Mouse (Mus musculus) limb, embryonic 15.5 days (tissue): Measurements from ENCODE around the gene Socs3. TPM values are rescaled to one million over a fixed set of nuclear protein-coding genes. Genes with fewer than 3 reads are reported as not detected.

Experiments
- ATAC-seq: fragments of 200-750 bp; cut with Nextera tagmentation; 2 replicates; pipeline ENCODE4 v1.8.0; 2017; ENCODE audit warnings: low read depth, moderate TSS enrichment; ENCODE audit not compliant: insufficient number of reproducible peaks, low FRiP score, low TSS enrichment
- H3K27ac ChIP-seq: fragments of 300-500 bp; sonication (generic); 2 replicates; pipeline ENCODE4 v1.5.1; 2015; ENCODE audit warnings: moderate library complexity, mild to moderate bottlenecking, inconsistent platforms
- H3K27me3 ChIP-seq: fragments of 300-500 bp; sonication (generic); 2 replicates; pipeline ENCODE4 v1.6.1; 2015; ENCODE audit warnings: inconsistent platforms
- H3K36me3 ChIP-seq: fragments of 300-500 bp; sonication (generic); 2 replicates; pipeline ENCODE4 v1.6.1; 2015; ENCODE audit warnings: inconsistent platforms
- H3K4me1 ChIP-seq: fragments of 300-500 bp; sonication (generic); 2 replicates; pipeline ENCODE4 v1.6.1; 2015; ENCODE audit warnings: inconsistent platforms
- H3K4me2 ChIP-seq: fragments of 300-500 bp; sonication (generic); 2 replicates; pipeline ENCODE4 v1.6.1; 2015; ENCODE audit warnings: mild to moderate bottlenecking, inconsistent platforms
- H3K4me3 ChIP-seq: fragments of 300-500 bp; sonication (generic); 2 replicates; pipeline ENCODE4 v1.5.1; 2015; ENCODE audit warnings: mild to moderate bottlenecking, inconsistent platforms
- H3K9ac ChIP-seq: fragments of 300-500 bp; sonication (generic); 2 replicates; pipeline ENCODE4 v1.6.1; 2015; ENCODE audit warnings: inconsistent platforms
- H3K9me3 ChIP-seq: fragments of 300-500 bp; sonication (generic); 2 replicates; pipeline ENCODE4 v1.6.1; 2016; ENCODE audit warnings: inconsistent platforms
- WGBS: fragments of 180-500 bp; shearing (Covaris S2); methylation state at CpG from one replicate; pipeline ENCODE4 v1.1.7; 2015; 5-methylcytosine and 5-hydroxymethylcytosine counted together
- polyA plus RNA-seq: library from polyadenylated mRNA; unstranded; fragments of >200 nt; fragmentation: Nextera tagmentation; extraction: Ambion mirVana; gene quantifications from 2 replicates; pipeline ENCODE4 v1.2.1, GENCODE M21; 2015

Gene Socs3
- polyA plus RNA-seq, 1 experiment from 2014 or later, result 20.3 TPM

DNA sequence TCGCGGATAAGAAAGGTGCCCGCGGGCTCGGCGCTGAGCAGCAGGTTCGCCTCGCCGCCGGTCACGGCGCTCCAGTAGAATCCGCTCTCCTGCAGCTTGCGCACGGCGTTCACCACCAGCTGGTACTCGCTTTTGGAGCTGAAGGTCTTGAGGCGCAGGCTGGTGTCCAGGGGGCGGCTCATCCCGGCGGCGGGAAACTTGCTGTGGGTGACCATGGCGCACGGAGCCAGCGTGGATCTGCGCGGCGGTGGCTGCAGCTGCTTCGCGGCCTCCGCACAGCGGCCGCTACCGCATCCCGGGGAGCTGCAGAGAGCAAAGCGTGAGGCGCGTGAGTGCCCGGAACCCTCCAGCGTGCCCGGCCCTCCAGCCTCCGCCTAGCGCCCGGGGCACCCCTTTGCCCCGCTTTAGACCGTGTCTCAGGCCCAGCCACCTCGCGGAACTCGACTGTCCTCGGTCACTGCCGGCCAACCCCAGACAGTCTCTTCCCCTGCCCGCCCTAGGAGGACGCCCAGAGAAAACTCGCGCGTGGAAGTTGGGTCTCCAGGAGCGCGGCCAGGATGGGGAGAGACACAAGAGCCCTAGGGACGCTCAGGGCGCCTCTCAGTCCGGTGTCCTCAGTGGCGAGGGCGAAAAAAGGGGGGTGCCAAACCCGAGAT, 1.7 kb downstream of the Socs3 start:
- Histone ChIP-seq H3K4me2 (peak overlapping the region; percentile 90), H3K27ac (peak overlapping the region; percentile 95), H3K9me3 (no peaks in the 10 kb centered on the region), H3K36me3 (peaks cover 9% of the 10 kb centered on the region; the same call in 1 of the 2 replicates), H3K4me1 (peaks cover 65% of the 10 kb centered on the region), H3K27me3 (no peaks in the 10 kb centered on the region), H3K4me3 (peak overlapping the region; percentile 57), H3K9ac (peak overlapping the region; percentile 71)
- ATAC-seq, result no peak
- WGBS, result under 1% methylated on average over 64 of the region's 64 CpGs

DNA sequence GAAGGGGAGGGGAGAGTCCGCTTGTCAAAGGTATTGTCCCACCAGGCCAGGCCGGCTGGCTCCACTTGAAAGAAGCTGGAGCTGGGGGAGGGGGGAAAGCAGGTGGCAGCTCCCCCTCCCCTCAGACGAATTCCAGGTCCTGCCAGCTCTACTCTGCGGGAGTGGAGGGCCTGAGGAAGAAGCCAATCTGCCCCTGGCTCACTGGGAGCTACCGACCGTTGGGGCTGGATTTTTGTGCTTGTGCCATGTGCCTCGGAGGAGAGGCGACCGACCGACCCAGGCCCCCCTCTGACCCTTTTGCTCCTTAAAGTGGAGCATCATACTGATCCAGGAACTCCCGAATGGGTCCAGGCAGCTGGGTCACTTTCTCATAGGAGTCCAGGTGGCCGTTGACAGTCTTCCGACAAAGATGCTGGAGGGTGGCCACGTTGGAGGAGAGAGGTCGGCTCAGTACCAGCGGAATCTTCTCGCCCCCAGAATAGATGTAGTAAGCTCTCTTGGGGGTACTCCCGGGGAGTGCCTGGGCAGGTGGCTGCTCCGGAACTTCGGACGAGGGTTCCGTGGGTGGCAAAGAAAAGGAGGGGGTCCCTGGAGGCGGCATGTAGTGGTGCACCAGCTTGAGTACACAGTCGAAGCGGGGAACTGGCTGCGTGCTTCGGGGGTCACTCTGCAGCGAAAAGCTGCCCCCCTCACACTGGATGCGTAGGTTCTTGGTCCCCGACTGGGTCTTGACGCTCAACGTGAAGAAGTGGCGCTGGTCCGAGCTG, 2.4 kb downstream of the Socs3 start:
- Histone ChIP-seq H3K4me3 (peak overlapping the region; percentile 57), H3K4me1 (peaks cover 73% of the 10 kb centered on the region), H3K27me3 (no peaks in the 10 kb centered on the region), H3K27ac (no peak overlapping the region), H3K9ac (peak overlapping the region; percentile 71), H3K4me2 (peak overlapping the region; percentile 90), H3K9me3 (no peaks in the 10 kb centered on the region), H3K36me3 (peaks cover 9% of the 10 kb centered on the region; the same call in 1 of the 2 replicates)
- 14% methylated on average over 34 of the region's 34 CpGs for WGBS
- ATAC-seq, result no peak

DNA sequence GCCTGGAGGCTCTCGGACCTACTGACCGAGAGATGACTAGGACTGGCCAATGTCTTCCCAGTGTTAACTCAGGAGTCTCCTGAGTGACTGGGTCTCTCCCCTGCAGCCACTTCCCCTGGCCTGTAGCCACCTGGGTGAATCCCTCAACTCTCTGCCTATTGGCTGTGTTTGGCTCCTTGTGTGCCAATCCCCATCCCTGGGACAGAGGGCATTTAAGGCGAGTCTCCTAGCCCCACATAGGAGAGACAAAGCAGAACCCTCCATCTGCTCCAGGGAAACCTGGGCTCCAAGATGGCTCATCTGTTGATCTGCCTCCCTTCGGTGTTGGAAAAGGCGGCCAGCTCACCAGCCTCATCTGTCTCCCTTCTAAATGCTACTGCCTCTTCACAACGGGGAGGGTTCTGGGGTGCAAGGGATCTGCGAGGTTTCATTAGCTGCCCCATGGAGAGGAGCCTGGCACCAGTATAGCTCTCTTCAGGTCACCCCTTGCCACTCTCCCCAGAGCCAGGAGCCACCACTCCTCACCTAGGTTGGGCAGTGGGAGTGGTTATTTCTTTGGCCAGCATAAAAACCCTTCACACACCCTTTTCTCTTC, 3.2 kb downstream of the Socs3 start:
- no peak overlapping the region for H3K9ac ChIP-seq
- H3K9me3 ChIP-seq, result no peaks in the 10 kb centered on the region
- 56% methylated on average over 7 of the region's 7 CpGs for WGBS
- H3K4me2 ChIP-seq, result peak overlapping the region; percentile 90
- H3K27me3 ChIP-seq, result no peaks in the 10 kb centered on the region
- H3K4me1 ChIP-seq, result peaks cover 80% of the 10 kb centered on the region
- H3K27ac ChIP-seq, result 0 out of 2 replicates have a peak overlapping the region, but pooled peaks have one; percentile 13
- H3K4me3 ChIP-seq, result peak overlapping the region; percentile 57
- ATAC-seq, result no peak
- peaks cover 9% of the 10 kb centered on the region; the same call in 1 of the 2 replicates for H3K36me3 ChIP-seq

DNA sequence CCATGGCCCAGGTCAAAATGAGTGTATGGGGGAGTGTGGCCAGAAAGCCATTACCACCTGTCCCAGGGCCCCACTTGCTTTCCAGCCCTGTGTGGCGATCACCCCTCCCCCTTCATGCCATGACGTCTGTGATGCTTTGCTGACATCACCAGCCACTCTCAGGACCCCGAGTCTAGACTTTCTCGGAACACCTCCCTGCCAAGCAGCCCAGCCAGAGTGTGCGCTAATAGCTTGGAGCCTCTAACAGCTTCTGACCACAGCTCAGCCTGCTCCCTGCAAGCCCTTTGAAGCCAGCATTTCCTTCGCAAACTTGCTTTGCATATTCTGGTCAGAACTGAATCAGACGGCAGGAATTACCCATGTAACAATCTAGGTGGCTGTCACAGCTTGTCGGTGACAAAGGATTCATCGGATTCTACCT, 4.3 kb downstream of the Socs3 start:
- Histone ChIP-seq H3K4me2 (peak overlapping the region; percentile 90), H3K9me3 (no peaks in the 10 kb centered on the region), H3K27ac (no peak overlapping the region), H3K27me3 (no peaks in the 10 kb centered on the region), H3K9ac (no peak overlapping the region), H3K4me3 (no peak overlapping the region), H3K4me1 (peaks cover 80% of the 10 kb centered on the region), H3K36me3 (peaks cover 9% of the 10 kb centered on the region; the same call in 1 of the 2 replicates)
- WGBS, result 26% methylated on average over 9 of the region's 9 CpGs
- ATAC-seq, result no peak

DNA sequence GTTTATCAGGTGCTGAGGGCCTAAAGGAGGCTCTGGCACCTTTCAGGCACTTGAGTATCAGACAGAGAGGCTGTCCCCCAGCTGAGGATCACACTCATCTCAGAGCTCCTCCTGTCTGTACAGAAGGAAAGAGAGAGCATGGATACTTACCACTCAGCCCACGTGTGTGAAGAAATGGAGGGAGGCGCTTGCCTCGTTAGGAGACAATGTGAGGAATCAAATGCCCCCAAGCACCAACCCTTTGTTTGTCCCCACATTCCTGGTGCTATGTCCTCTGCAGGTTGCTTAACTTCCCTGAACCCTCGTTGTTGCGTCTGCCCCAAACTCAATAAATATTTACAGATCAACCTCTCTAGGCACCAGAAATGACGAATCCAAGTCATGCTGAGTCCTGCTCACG, 4.8 kb downstream of the Socs3 start:
- ATAC-seq, result no peak
- Histone ChIP-seq H3K4me2 (peak overlapping the region; percentile 90), H3K27ac (peak overlapping the region; percentile 95)

DNA sequence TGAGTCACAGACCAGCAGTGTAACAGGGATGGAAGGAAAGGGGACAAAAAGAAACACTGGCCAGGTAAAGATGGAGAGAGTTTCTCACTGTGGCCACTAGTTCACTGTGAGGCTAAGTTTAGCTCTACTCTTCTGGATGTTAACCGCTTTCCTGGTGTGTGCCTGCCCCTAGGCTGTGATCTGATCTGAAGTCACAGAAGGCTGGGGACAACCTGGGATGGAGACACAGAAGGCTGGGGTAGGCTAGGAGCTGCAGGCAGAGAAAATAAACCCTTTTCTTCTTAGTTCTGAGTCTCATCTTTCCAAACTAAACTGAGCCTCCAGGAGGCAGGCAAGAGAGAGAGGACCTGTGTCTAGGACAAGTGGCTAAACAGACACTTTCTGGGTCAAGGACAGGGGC, 5.6 kb downstream of the Socs3 start:
- ATAC-seq, result no peak
- H3K36me3 ChIP-seq, result peaks cover 9% of the 10 kb centered on the region; the same call in 1 of the 2 replicates
- peak overlapping the region; percentile 8; the same call in 1 of the 2 replicates for H3K4me3 ChIP-seq
- peak overlapping the region; percentile 72 for H3K4me2 ChIP-seq
- H3K27me3 ChIP-seq, result no peaks in the 10 kb centered on the region
- WGBS, result 15% methylated on average over 1 of the region's 1 CpGs
- H3K4me1 ChIP-seq, result peaks cover 79% of the 10 kb centered on the region
- no peak overlapping the region for H3K9ac ChIP-seq
- peak overlapping the region; percentile 95 for H3K27ac ChIP-seq
- H3K9me3 ChIP-seq, result no peaks in the 10 kb centered on the region

More for the DNA sequence above, 4.8 kb downstream of the Socs3 start:
- WGBS, result 33% methylated on average over 7 of the region's 7 CpGs
- H3K4me3 ChIP-seq, result no peak overlapping the region
- H3K36me3 ChIP-seq, result peaks cover 9% of the 10 kb centered on the region; the same call in 1 of the 2 replicates
- no peaks in the 10 kb centered on the region for H3K9me3 ChIP-seq
- H3K27me3 ChIP-seq, result no peaks in the 10 kb centered on the region
- peaks cover 79% of the 10 kb centered on the region for H3K4me1 ChIP-seq
- no peak overlapping the region for H3K9ac ChIP-seq

DNA sequence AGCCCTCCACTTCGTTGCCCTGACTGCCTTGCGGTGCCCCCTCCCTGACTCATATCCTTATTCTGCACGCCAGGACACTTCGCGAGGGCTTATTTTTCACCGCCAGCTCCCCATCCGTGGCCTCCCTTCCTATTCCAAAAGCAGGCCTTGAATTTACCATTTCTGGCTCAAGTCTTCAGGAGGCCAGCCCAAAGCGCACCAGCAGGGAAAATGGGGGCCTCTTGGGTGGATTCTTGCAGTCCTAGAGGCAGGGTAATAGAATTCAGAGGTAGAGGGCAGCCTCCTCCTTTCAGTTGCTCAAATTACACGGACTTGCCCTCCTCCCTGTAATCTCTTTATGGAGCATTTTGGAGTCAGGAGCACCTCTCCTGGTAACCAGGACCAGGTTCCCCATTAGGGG, 6.0 kb downstream of the Socs3 start:
- ATAC-seq, result peak; percentile 20; the same call in 1 of the 2 replicates
- under 1% methylated on average over 9 of the region's 9 CpGs for WGBS
- H3K4me1 ChIP-seq, result peaks cover 80% of the 10 kb centered on the region
- peak overlapping the region; percentile 38 for H3K4me3 ChIP-seq
- no peaks in the 10 kb centered on the region for H3K9me3 ChIP-seq
- peak overlapping the region; percentile 72 for H3K4me2 ChIP-seq
- H3K27me3 ChIP-seq, result no peaks in the 10 kb centered on the region
- H3K9ac ChIP-seq, result no peak overlapping the region; the same call in 1 of the 2 replicates
- peak overlapping the region; percentile 95 for H3K27ac ChIP-seq
- peaks cover 9% of the 10 kb centered on the region; the same call in 1 of the 2 replicates for H3K36me3 ChIP-seq

DNA sequence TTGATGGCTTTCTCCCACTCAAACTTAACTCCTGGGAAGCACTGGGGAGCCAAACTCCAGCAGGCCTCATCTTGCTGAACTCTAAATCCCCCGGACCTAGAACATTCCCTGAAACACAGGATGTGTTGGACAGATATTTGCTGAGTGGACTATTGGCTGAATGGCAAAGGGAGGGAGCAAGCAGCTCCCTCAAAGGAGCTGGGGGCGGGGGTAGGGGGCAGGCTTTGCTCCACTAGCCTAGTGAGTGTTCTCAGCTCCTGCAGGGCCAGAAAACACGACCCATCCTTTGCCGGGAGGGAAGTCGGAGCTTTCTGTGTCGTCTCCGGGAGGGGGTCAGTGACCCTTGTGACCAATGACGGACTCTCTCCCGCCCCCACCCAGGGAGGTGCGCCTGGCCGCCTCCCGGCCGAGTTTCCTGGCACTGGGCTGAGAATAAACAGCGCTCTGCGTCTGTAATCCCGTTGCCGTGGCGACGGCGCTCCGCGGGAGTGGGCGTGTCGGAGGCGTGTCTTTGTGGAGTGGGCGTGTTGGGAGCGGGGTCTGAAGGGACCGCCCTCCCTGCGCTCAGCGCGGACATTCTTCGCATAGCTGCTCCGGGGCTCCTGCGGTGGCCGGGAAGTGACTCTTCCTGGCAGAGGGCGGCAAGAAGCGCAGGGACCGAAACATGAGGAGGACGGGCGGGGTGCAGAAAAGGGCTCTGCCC, 6.6 kb downstream of the Socs3 start:
- Histone ChIP-seq H3K4me1 (peaks cover 81% of the 10 kb centered on the region), H3K27ac (peak overlapping the region; percentile 95), H3K4me2 (peak overlapping the region; percentile 72), H3K4me3 (peak overlapping the region; percentile 38), H3K9ac (peak overlapping the region; percentile 21; the same call in 1 of the 2 replicates), H3K9me3 (no peaks in the 10 kb centered on the region), H3K36me3 (peaks cover 9% of the 10 kb centered on the region; the same call in 1 of the 2 replicates), H3K27me3 (no peaks in the 10 kb centered on the region)
- WGBS, result under 1% methylated on average over 40 of the region's 40 CpGs
- peak; percentile 91 for ATAC-seq

DNA sequence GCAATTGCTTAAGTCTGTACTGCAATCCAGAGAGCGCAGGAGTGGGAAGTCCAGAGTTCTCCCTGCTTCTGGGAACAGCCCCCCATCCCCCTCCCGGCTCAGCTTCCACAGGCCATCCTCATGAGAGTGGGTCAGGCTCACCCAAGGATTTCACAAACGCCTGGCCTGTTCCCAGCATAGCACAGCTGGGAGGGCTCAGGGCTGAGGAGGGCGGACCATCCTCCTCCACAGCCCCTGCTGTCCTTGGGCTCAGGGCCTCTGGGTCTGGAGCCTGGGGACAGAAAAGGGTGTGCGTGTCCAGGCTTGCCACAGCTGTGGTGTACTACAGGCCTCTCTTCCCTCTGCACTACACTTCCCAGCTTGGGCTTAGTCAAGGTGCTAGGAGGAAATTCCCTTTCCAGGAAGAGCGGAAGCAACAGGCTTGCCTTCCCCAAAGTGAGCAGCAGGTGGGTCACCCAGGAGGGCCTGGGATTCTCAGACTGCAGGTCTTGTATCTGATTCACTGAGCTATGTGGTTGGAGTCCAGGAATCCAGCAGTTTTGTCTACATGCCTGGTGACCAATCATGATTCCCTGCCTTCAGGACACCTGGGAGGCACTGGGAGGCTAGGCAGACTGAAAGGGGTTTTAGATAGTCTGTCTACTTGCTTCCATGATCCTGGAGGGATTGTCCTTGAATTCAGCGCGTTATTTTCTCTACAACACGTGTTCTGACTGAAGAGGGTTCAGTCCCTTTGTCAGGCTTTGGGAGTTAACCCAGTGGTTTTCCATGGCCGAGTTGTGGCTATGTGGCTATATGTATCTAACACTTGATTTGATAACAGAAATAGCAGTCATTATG, 7.4 kb downstream of the Socs3 start:
- WGBS, result 40% methylated on average over 10 of the region's 10 CpGs

DNA sequence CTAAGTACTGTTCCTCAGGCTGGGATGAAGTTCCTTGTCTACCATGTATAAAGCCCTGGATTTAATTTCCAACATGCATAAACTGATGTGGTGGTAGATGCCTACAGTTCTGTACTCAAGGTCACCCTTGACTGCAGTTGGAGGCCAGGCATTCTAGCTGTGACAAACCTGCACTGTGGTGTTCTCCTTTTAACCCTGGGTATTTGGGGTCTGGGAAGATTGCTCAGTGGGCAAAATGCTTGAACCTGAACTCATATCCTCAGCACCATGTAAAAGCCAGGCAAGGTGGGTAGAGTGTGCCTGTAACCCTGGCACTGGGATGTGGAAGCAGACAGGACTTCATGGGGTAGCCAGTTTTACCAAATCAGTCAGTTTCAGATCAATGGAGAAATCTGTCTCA, 9.2 kb downstream of the Socs3 start:
- Histone ChIP-seq H3K27ac (no peak overlapping the region), H3K9ac (no peak overlapping the region), H3K4me3 (no peak overlapping the region), H3K36me3 (no peaks in the 10 kb centered on the region), H3K27me3 (no peaks in the 10 kb centered on the region), H3K4me2 (no peak overlapping the region), H3K4me1 (peaks cover 59% of the 10 kb centered on the region), H3K9me3 (no peaks in the 10 kb centered on the region)
- ATAC-seq, result no peak

More for the DNA sequence above, 7.4 kb downstream of the Socs3 start:
- H3K4me3 ChIP-seq, result no peak overlapping the region
- H3K4me2 ChIP-seq, result peak overlapping the region; percentile 72
- H3K27me3 ChIP-seq, result no peaks in the 10 kb centered on the region
- H3K9ac ChIP-seq, result no peak overlapping the region
- peak overlapping the region; percentile 95 for H3K27ac ChIP-seq
- H3K4me1 ChIP-seq, result peaks cover 75% of the 10 kb centered on the region
- ATAC-seq, result no peak
- no peaks in the 10 kb centered on the region for H3K9me3 ChIP-seq
- peaks cover 9% of the 10 kb centered on the region; the same call in 1 of the 2 replicates for H3K36me3 ChIP-seq
